Comparison of ENCODE assay signal across 8 mouse cellular contexts in genomic region chr13:12464844-12465243, GRCm38 (mm10). TPM values are rescaled to one million over a fixed set of nuclear protein-coding genes. Genes with fewer than 3 reads are reported as not detected.
DNase-seq lines count a peak whose midpoint lies in the region; ATAC-seq lines count a peak whose summit lies in the region.

Lgals8 (minus strand) TSS chr13:12464944.

- 91% methylated on average over 1 of the region's 1 CpGs for WGBS in hindbrain, embryonic 11.5 days
- 63% methylated on average over 1 of the region's 1 CpGs for WGBS in liver, embryonic 12.5 days (ENCODE audit: insufficient replicate concordance)

- no peak for ATAC-seq in hindbrain, embryonic 11.5 days (ENCODE audit: low FRiP score)
- ATAC-seq in liver, embryonic 12.5 days, result no peak

- H3K36me3 ChIP-seq in hindbrain, embryonic 11.5 days (ENCODE audit: control insufficient read depth, insufficient read depth, low read length), result no peaks in the 10 kb centered on the region
- H3K36me3 ChIP-seq in liver, embryonic 12.5 days, result no peaks in the 10 kb centered on the region

- H3K4me3 ChIP-seq in hindbrain, embryonic 11.5 days (ENCODE audit: low read depth, low read length), result no peak within 1 kb of the TSS
- no peak within 1 kb of the TSS for H3K4me3 ChIP-seq in liver, embryonic 12.5 days

- no peak within 1 kb of the TSS for H3K4me2 ChIP-seq in hindbrain, embryonic 11.5 days (replicated peaks; ENCODE audit: low read depth, low read length)
- H3K4me2 ChIP-seq in liver, embryonic 12.5 days, result no peak within 1 kb of the TSS

- H3K27ac ChIP-seq in hindbrain, embryonic 11.5 days (ENCODE audit: low read depth, low read length), result no peak within 1 kb of the TSS
- H3K27ac ChIP-seq in liver, embryonic 12.5 days, result peak within 1 kb of the TSS; percentile 26; the same call in 1 of the 2 replicates

- no peaks in the 10 kb centered on the region for H3K9me3 ChIP-seq in hindbrain, embryonic 11.5 days (ENCODE audit: control insufficient read depth, low read length)
- no peaks in the 10 kb centered on the region for H3K9me3 ChIP-seq in liver, embryonic 12.5 days (replicated peaks)

- DNase-seq in adrenal gland, adult 18-20 months (ENCODE audit: low spot score in 2 of 2), result no peak
- no peak for DNase-seq in adrenal gland, adult (ENCODE audit: inconsistent age in 2 of 2, low spot score in 1 of 2)
- DNase-seq in urinary bladder, adult 2 months (ENCODE audit: low spot score), result no peak
- no peak for DNase-seq in urinary bladder, postnatal 36 days (ENCODE audit: low spot score in 2 of 2)
- no peak for DNase-seq in hindbrain, embryonic 11.5 days (ENCODE audit: low spot score)
- no peak for DNase-seq in MN1 (ENCODE audit: low spot score)
- no peak for DNase-seq in cerebellum, postnatal 25 days

- no peak within 1 kb of the TSS for H3K9ac ChIP-seq in hindbrain, embryonic 11.5 days (ENCODE audit: low read depth, low read length)
- H3K9ac ChIP-seq in liver, embryonic 12.5 days, result no peak within 1 kb of the TSS

- H3K27me3 ChIP-seq in hindbrain, embryonic 11.5 days (ENCODE audit: control insufficient read depth, insufficient read depth, low read length), result no peaks in the 10 kb centered on the region
- no peaks in the 10 kb centered on the region for H3K27me3 ChIP-seq in liver, embryonic 12.5 days (replicated peaks)

- H3K4me1 ChIP-seq in hindbrain, embryonic 11.5 days (replicated peaks; ENCODE audit: control insufficient read depth, insufficient read depth, low read length), result no peaks in the 10 kb centered on the region
- peaks cover 18% of the 10 kb centered on the region for H3K4me1 ChIP-seq in liver, embryonic 12.5 days

RNA-seq across cellular contexts. Expression of gene Lgals8, which starts in this region (rescaled TPM):
- total RNA-seq in adrenal gland, adult 18-20 months (2021), result 10 to 100 TPM; 65.8 to 74.2 TPM
- polyA plus RNA-seq in urinary bladder, adult 2 months (2012; rRNA removed), result 72.1 and 76.1 TPM in 2 replicates
- 12.2 and 12.3 TPM in 2 replicates for polyA plus RNA-seq in hindbrain, embryonic 11.5 days (2014; fragmentation: Nextera tagmentation; extraction: Ambion mirVana)
- 14.8 and 15.8 TPM in 2 replicates for polyA plus RNA-seq in liver, embryonic 12.5 days (2016; fragmentation: Nextera tagmentation; extraction: Ambion mirVana)
